Mouse (Mus musculus) hindbrain, embryonic 14.5 days (tissue): ENCODE measurements at regions not wholly inside any gene's neighbourhood (a gene's known extent, or its start where the extent isn't known, plus 50 kb on each side); places are given as distances from the start of the nearest gene placed in this dataset.

Source experiments
- ATAC-seq: fragments of 200-750 bp; cut with Nextera tagmentation; 2 replicates; pipeline ENCODE4 v1.8.0; 2017; ENCODE audit warnings: moderate number of reproducible peaks, mild to moderate bottlenecking, moderate TSS enrichment, moderate library complexity; ENCODE audit not compliant: low FRiP score
- DNase-seq: peaks from one replicate; pipeline ENCODE4 v3.0.0-alpha.2; 2015; ENCODE audit warnings: low spot score
- H3K27ac ChIP-seq: fragments of 300-500 bp; sonication (generic); 2 replicates; pipeline ENCODE4 v1.5.1; 2014; ENCODE audit warnings: mild to moderate bottlenecking, moderate library complexity
- H3K27me3 ChIP-seq: fragments of 300-500 bp; sonication (generic); 2 replicates; pipeline ENCODE4 v1.6.1; 2014; ENCODE audit warnings: mild to moderate bottlenecking, low read length, mixed read lengths; ENCODE audit not compliant: control insufficient read depth, insufficient read depth
- H3K36me3 ChIP-seq: fragments of 300-500 bp; sonication (generic); replicated peaks from 2 replicates; pipeline ENCODE4 v1.6.1; 2014; ENCODE audit not compliant: control insufficient read depth, insufficient read depth
- H3K4me1 ChIP-seq: fragments of 300-500 bp; sonication (generic); replicated peaks from 2 replicates; pipeline ENCODE4 v1.6.1; 2014; ENCODE audit warnings: antibody characterized with exemption, low read length, mixed read lengths; ENCODE audit not compliant: control insufficient read depth, insufficient read depth
- H3K4me2 ChIP-seq: fragments of 300-500 bp; sonication (generic); replicated peaks from 2 replicates; pipeline ENCODE4 v1.6.1; 2014; ENCODE audit warnings: mild to moderate bottlenecking, moderate library complexity
- H3K4me3 ChIP-seq: fragments of 300-500 bp; sonication (generic); replicated peaks from 2 replicates; pipeline ENCODE4 v1.5.1; 2014; ENCODE audit warnings: mild to moderate bottlenecking, low read length
- H3K9ac ChIP-seq: fragments of 300-500 bp; sonication (generic); 2 replicates; pipeline ENCODE4 v1.6.1; 2014
- H3K9me3 ChIP-seq: fragments of 300-500 bp; sonication (generic); 2 replicates; pipeline ENCODE4 v1.6.1; 2016; ENCODE audit warnings: low read length; ENCODE audit not compliant: control insufficient read depth
- WGBS: fragments of 180-500 bp; shearing (Covaris S2); extraction: QIAGEN DNeasy Blood & Tissue Kit; methylation state at CpG from one replicate; pipeline ENCODE4 v1.1.7; 2014; 5-methylcytosine and 5-hydroxymethylcytosine counted together

DNA sequence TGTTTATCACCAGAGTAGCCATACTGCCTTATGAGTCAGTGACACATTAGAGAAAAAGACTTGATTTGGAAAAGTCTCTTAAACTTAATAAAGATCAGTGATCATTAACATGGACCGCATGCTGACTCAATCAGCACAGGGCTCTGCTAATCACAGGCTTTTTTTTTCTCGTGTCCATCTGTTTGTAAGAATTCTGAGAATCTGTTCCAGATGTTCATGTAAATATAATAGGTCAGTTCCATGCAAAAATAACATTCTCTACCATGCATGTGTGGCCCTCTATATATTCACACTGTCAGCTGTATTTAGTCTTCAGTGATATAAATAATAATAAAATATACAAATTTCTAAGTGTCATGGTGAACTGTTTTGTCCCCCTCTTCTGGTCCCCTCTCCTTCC, 316.1 kb downstream of the Lrriq3 start:
- Histone ChIP-seq H3K36me3 (no peaks in the 10 kb centered on the region), H3K4me1 (no peaks in the 10 kb centered on the region), H3K4me2 (no peak overlapping the region), H3K27me3 (no peaks in the 10 kb centered on the region), H3K27ac (no peak overlapping the region), H3K4me3 (no peak overlapping the region), H3K9me3 (no peaks in the 10 kb centered on the region), H3K9ac (no peak overlapping the region)
- DNase-seq (no peak), ATAC-seq (no peak)
- WGBS: 65% methylated on average over 2 of the region's 2 CpGs

DNA sequence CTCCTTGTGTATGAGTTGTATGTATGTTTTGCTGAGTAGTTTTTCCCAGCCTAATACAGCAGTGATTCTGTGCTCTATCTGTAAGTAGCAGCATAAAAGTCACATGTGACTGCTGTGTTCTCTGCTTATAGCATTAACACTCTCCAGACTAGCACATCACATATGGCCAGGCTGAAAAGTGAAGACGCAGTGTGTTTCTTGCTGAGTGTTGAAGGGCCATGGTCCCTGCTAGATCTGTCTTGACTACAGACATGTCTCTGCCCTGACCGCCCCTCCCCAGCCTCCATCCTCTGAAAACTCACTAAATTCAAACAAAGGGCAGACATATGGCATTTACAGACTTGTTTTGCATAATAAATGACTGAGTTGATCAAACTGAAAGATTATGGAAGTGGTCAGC, 316.6 kb downstream of the Lrriq3 start:
- 69% methylated on average over 2 of the region's 2 CpGs for WGBS
- no peaks in the 10 kb centered on the region for H3K36me3 ChIP-seq
- H3K27ac ChIP-seq: no peak overlapping the region
- DNase-seq (no peak), ATAC-seq (no peak)
- H3K4me2 ChIP-seq: no peak overlapping the region
- no peak overlapping the region for H3K9ac ChIP-seq
- no peaks in the 10 kb centered on the region for H3K9me3 ChIP-seq
- no peaks in the 10 kb centered on the region for H3K4me1 ChIP-seq
- no peaks in the 10 kb centered on the region for H3K27me3 ChIP-seq
- no peak overlapping the region for H3K4me3 ChIP-seq

DNA sequence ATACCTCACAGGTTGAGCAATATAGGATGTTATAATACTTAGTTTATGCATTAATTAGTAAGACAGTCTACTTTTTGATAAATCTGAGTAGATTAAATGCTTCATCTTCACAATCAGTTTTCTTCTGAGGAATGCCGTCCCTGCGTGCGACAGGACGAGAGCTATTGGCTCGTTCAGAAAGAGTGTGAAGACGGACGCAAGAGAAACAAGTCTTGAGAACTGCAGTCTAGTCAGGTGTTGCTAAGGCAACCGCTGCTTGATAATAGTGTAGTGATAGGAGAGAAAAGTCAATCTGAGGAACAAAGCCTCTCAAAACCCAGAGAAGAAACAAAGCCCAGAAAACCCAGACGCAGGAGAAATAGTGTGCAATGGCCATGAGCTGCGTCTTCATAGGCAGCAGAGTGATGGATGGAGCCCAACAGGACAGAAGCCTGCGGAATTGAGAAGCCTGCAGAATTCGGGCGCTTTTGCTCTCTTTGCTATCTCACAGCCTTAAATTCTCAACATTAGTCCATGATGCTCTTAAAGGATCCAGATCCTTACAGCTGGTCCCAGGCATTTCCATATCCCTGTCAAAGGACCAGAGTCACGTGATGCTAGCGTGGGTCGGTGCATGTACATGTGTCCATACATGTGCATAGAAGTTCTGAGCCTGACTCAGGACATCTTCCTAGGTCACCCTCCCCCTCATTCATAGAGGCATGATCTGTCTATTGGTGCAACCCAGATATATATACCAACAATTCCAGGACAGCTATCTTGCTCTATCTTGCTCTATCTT, 366.7 kb downstream of the Lrriq3 start:
- DNase-seq: peak; percentile 50
- Histone ChIP-seq H3K4me2 (0 out of 2 replicates have a peak overlapping the region, but pooled peaks have one; percentile 2), H3K9me3 (no peaks in the 10 kb centered on the region), H3K27me3 (no peaks in the 10 kb centered on the region), H3K4me1 (peaks cover 4% of the 10 kb centered on the region; the same call in 1 of the 2 replicates), H3K9ac (no peak overlapping the region), H3K27ac (peak overlapping the region; percentile 53; the same call in 1 of the 2 replicates), H3K4me3 (no peak overlapping the region), H3K36me3 (no peaks in the 10 kb centered on the region)
- peak; percentile 61; the same call in 1 of the 2 replicates for ATAC-seq
- 49% methylated on average over 16 of the region's 16 CpGs for WGBS

- no peak overlapping the region for H3K4me3 ChIP-seq
- 82% methylated on average over 4 of the region's 4 CpGs for WGBS
- H3K36me3 ChIP-seq: no peaks in the 10 kb centered on the region
- H3K27me3 ChIP-seq: no peaks in the 10 kb centered on the region
- DNase-seq (no peak), ATAC-seq (no peak)
- H3K27ac ChIP-seq: no peak overlapping the region
- H3K9me3 ChIP-seq: no peaks in the 10 kb centered on the region
- no peak overlapping the region for H3K9ac ChIP-seq
- H3K4me2 ChIP-seq: no peak overlapping the region
- peaks cover 4% of the 10 kb centered on the region; the same call in 1 of the 2 replicates for H3K4me1 ChIP-seq
Measured at GRCm38 (mm10) chr3:155462095-155462494, 368.9 kb downstream of the Lrriq3 start.

DNA sequence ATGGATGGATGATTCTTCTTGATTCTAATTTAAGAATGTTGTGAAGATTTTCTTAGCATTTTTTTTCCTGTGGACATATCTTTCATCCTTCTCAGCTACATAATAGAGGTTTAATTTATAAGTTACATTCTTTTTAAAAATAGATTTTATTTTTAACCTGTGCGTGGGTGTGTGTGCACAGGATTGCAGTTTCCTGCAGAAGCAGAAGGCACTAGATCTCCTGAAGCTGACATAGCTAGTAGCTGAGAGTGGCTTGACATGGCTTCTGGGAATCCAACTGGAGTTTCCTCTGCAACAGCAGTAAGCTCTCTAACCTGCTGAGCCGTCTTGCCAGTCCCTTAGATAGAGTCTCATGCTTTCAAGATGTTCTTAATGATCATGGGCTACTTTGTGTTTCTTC, 377.5 kb downstream of the Lrriq3 start:
- H3K9me3 ChIP-seq: no peaks in the 10 kb centered on the region
- H3K36me3 ChIP-seq: no peaks in the 10 kb centered on the region
- DNase-seq: no peak
- 92% methylated on average over 2 of the region's 2 CpGs for WGBS
- H3K27me3 ChIP-seq: no peaks in the 10 kb centered on the region
- no peak overlapping the region for H3K9ac ChIP-seq
- H3K4me2 ChIP-seq: no peak overlapping the region
- no peak overlapping the region for H3K27ac ChIP-seq
- H3K4me1 ChIP-seq: no peaks in the 10 kb centered on the region
- no peak for ATAC-seq
- H3K4me3 ChIP-seq: no peak overlapping the region

DNA sequence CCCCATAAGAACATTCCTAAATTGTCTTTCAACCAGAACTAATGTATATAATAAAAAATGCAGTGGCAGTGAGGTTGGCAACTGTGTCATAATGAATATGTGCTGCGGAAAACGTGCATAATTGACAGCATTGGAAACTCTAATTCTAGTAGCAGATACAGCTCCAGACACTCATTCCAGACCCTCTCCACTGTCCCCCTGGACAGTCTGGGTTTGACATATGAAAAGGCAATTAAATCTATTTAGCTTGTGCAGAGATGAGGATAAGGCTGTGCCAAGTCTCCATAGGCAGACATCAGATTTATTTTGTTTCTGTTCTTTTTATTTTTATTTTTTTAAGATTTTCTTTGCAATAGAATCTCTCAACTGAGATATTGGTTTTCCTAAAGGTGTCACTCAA, 392.3 kb downstream of the Lrriq3 start:
- H3K27ac ChIP-seq: no peak overlapping the region
- 28% methylated on average over 2 of the region's 2 CpGs for WGBS
- no peak overlapping the region for H3K4me2 ChIP-seq
- no peaks in the 10 kb centered on the region for H3K9me3 ChIP-seq
- no peak overlapping the region for H3K9ac ChIP-seq
- no peak overlapping the region for H3K4me3 ChIP-seq
- DNase-seq (no peak), ATAC-seq (peak; percentile 66; the same call in 1 of the 2 replicates)
- H3K27me3 ChIP-seq: no peaks in the 10 kb centered on the region
- H3K4me1 ChIP-seq: no peaks in the 10 kb centered on the region
- H3K36me3 ChIP-seq: no peaks in the 10 kb centered on the region

DNA sequence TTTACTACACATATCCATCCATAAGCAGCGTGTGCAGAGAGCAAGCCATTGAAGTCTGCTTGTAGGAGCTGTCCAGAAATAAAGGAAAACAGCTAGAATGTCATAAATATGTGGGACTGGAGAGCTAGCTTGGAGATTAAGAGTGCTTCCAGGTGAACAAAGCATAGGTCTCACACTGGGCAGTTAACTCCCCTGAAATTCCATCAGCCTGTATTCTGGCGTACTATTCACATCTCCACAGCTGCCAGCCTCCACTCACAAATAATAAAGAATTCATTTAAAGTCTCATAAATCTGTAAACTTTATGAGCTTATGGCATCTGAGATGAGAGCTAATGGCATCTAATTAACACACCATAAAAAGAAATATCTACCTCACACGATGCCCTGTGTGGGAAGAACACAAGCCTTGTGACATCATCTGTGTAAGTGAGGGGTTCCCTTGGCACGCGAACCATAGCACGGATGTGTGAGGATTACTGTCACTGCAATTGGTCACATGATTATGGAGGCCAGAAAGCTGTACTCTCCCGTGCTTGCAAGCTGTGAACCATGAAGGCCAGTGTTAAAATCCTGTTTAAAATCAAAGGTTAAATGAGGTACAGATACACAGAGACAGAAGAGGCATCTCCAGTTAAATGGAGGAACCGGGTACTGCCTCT, 394.8 kb downstream of the Lrriq3 start:
- Histone ChIP-seq H3K4me2 (no peak overlapping the region), H3K9ac (no peak overlapping the region), H3K9me3 (no peaks in the 10 kb centered on the region), H3K27me3 (no peaks in the 10 kb centered on the region), H3K27ac (no peak overlapping the region), H3K4me1 (no peaks in the 10 kb centered on the region), H3K4me3 (no peak overlapping the region), H3K36me3 (no peaks in the 10 kb centered on the region)
- WGBS: 69% methylated on average over 8 of the region's 8 CpGs
- no peak for DNase-seq
- peak; percentile 50; the same call in 1 of the 2 replicates for ATAC-seq

DNA sequence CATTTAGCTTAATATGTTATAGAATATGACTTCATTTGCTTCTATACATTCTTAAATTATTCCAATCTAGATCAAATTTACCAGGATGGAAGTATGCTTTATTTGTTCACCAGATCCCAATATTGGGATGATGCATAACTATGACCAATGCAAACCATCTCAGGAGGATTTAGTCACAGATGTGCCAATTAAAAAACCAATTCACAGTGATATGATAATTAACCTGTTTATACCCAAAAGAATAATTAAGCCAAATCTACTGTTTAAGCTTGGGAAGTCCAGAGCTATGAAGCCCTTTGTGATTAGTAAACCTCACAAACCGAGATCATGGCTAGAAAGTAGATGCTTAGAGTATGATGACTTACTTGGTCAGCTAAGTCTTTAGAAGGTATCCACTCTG, 397.4 kb downstream of the Lrriq3 start:
- Histone ChIP-seq H3K4me1 (no peaks in the 10 kb centered on the region), H3K4me2 (no peak overlapping the region), H3K9ac (no peak overlapping the region), H3K36me3 (no peaks in the 10 kb centered on the region), H3K27ac (no peak overlapping the region), H3K4me3 (no peak overlapping the region), H3K9me3 (no peaks in the 10 kb centered on the region), H3K27me3 (no peaks in the 10 kb centered on the region)
- no peak for DNase-seq
- WGBS: 56% methylated on average over 1 of the region's 1 CpGs
- 0 out of 2 replicates have a peak, but pooled peaks have one; percentile 27 for ATAC-seq

DNA sequence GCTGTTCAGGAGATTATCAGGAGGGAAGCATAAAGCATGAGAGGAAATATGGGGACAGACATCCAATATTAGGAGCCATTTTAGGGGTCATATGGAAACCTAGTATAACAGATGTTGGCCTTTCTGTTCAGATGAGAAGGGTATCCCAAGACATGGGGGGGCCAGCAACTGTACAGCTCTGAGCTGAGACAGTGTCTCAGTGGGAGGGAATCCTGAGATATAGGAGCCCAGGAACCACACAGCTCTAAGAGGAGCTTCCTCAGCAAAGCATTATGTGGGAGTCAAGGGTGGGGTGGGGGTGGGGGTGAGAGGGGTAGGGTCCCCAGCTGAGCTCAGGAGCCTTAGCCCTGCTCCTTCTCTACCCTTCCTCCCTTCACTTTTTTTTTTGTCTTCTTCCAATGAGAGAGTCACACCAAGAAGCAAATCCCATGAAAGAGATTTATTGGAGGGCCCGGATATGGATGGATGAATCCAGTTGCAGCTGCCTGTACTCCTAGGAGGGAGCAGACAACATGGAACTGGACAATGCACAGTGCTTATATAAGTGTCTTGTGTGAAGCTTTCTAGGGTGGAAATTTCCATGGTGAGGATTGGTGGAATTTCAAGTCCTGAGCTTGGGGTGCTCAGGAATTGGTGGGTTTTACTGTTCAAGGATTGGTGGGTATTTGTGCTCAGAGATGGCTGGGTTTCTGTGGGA, 417.1 kb downstream of the Lrriq3 start:
- Histone ChIP-seq H3K9ac (no peak overlapping the region), H3K4me2 (no peak overlapping the region), H3K4me3 (no peak overlapping the region), H3K9me3 (no peaks in the 10 kb centered on the region), H3K27me3 (no peaks in the 10 kb centered on the region), H3K27ac (no peak overlapping the region), H3K36me3 (no peaks in the 10 kb centered on the region), H3K4me1 (no peaks in the 10 kb centered on the region)
- ATAC-seq: no peak
- no peak for DNase-seq
- 92% methylated on average over 1 of the region's 1 CpGs for WGBS
